Mouse (Mus musculus) cortical plate, adult 2 months (tissue): ENCODE data around the gene Plbd1. TPM values are rescaled to one million over a fixed set of nuclear protein-coding genes. Genes with fewer than 3 reads are reported as not detected.

Source experiments
- H3K27ac ChIP-seq: fragments of 200-500 bp; 2 replicates; pipeline ENCODE4 v1.5.1; 2012; ENCODE audit warnings: low read length, control low read depth, inconsistent platforms; ENCODE audit not compliant: insufficient read depth
- H3K4me1 ChIP-seq: fragments of 200-500 bp; 2 replicates; pipeline ENCODE4 v1.6.1; 2011; ENCODE audit warnings: low read length; ENCODE audit not compliant: control insufficient read depth, insufficient read depth
- H3K4me3 ChIP-seq: fragments of 200-500 bp; 2 replicates; pipeline ENCODE4 v1.5.1; 2011; ENCODE audit warnings: mild to moderate bottlenecking, low read length, control low read depth; ENCODE audit not compliant: insufficient read depth
- CTCF ChIP-seq: fragments of 200-500 bp; IDR thresholded peaks from 2 replicates; pipeline ENCODE4 v1.5.1; 2011; ENCODE audit warnings: mild to moderate bottlenecking, control low read depth, low read length; ENCODE audit not compliant: insufficient read depth; ENCODE audit errors: extremely low read depth
- POLR2A ChIP-seq: fragments of 200-500 bp; IDR thresholded peaks from 2 replicates; pipeline ENCODE4 v1.6.1; 2011; ENCODE audit warnings: mild to moderate bottlenecking, low read length, control low read depth; ENCODE audit not compliant: insufficient read depth; ENCODE audit errors: extremely low read depth
- polyA plus RNA-seq: library from polyadenylated mRNA; depleted of rRNA; stranded (reverse); fragments of >200 nt; gene quantifications from 2 replicates; pipeline ENCODE4 v1.2.3, GENCODE M21; 2012; rRNA removed

Gene Plbd1
- polyA plus RNA-seq: 0.17 and 0.19 TPM in 2 replicates

- no peaks in the 10 kb centered on the region for H3K4me1 ChIP-seq
- no peak within 1 kb of the TSS for H3K4me3 ChIP-seq
- no peak within 1 kb of the TSS for H3K27ac ChIP-seq
- TF ChIP-seq POLR2A (no peak), CTCF (no peak)
Observed at GRCm38 (mm10) chr6:136661706-136662016, at the start of gene Plbd1. Gene Plbd1 (minus strand): TSS chr6:136661928.

GRCm38 (mm10) chr6:136710408-136710807, 48.7 kb upstream of the Plbd1 start:
- Histone ChIP-seq H3K27ac (no peak overlapping the region), H3K4me3 (no peak overlapping the region)
- TF ChIP-seq POLR2A (no peak), CTCF (no peak)

GRCm38 (mm10) chr6:136708597-136708996, 46.9 kb upstream of the Plbd1 start:
- H3K4me3 ChIP-seq: no peak overlapping the region
- no peaks in the 10 kb centered on the region for H3K4me1 ChIP-seq
- H3K27ac ChIP-seq: no peak overlapping the region
- no peak for TF ChIP-seq POLR2A
- no peak for TF ChIP-seq CTCF

More at GRCm38 (mm10) chr6:136710408-136710807, 48.7 kb upstream of the Plbd1 start:
- no peaks in the 10 kb centered on the region for H3K4me1 ChIP-seq

GRCm38 (mm10) chr6:136701878-136702277, 40.1 kb upstream of the Plbd1 start:
- no peaks in the 10 kb centered on the region for H3K4me1 ChIP-seq
- no peak overlapping the region for H3K27ac ChIP-seq
- TF ChIP-seq CTCF (no peak), POLR2A (no peak)
- H3K4me3 ChIP-seq: no peak overlapping the region

- Histone ChIP-seq H3K27ac (no peak overlapping the region), H3K4me1 (no peaks in the 10 kb centered on the region), H3K4me3 (no peak overlapping the region)
- TF ChIP-seq CTCF (no peak), POLR2A (no peak)
Observed at GRCm38 (mm10) chr6:136701185-136701584, 39.5 kb upstream of the Plbd1 start.

GRCm38 (mm10) chr6:136691314-136691713, 29.6 kb upstream of the Plbd1 start:
- TF ChIP-seq CTCF (no peak), POLR2A (no peak)
- Histone ChIP-seq H3K4me1 (no peaks in the 10 kb centered on the region), H3K4me3 (no peak overlapping the region), H3K27ac (no peak overlapping the region)

- TF ChIP-seq POLR2A (no peak), CTCF (no peak)
- Histone ChIP-seq H3K27ac (no peak overlapping the region), H3K4me1 (no peaks in the 10 kb centered on the region), H3K4me3 (no peak overlapping the region)
Observed at GRCm38 (mm10) chr6:136690527-136690926, 28.8 kb upstream of the Plbd1 start.

- no peak overlapping the region; the same call in 1 of the 2 replicates for H3K27ac ChIP-seq
- no peaks in the 10 kb centered on the region for H3K4me1 ChIP-seq
- no peak overlapping the region for H3K4me3 ChIP-seq
- TF ChIP-seq POLR2A (no peak), CTCF (no peak)
Observed at GRCm38 (mm10) chr6:136689790-136690413, 28.2 kb upstream of the Plbd1 start.

GRCm38 (mm10) chr6:136685433-136685832, 23.7 kb upstream of the Plbd1 start:
- Histone ChIP-seq H3K4me1 (no peaks in the 10 kb centered on the region), H3K27ac (no peak overlapping the region), H3K4me3 (no peak overlapping the region)
- TF ChIP-seq CTCF (no peak), POLR2A (no peak)

GRCm38 (mm10) chr6:136683410-136684334, 21.9 kb upstream of the Plbd1 start:
- H3K27ac ChIP-seq: no peak overlapping the region
- TF ChIP-seq CTCF: no peak
- TF ChIP-seq POLR2A: no peak
- no peaks in the 10 kb centered on the region for H3K4me1 ChIP-seq
- no peak overlapping the region for H3K4me3 ChIP-seq
